18 mouse cellular contexts compared by ENCODE assay signal in genomic region chr1:174665116-174665515, GRCm38 (mm10).
"Had no signal": no experiment of that assay in that cellular context is flagged by ENCODE, and none has a peak within 500 bp of the region (broad histone marks: within the 10 kb centered on the region; RNA-seq: fewer than 3 reads in every experiment).

No protein-coding gene starts in this region.

- H3K9me3 ChIP-seq: liver, embryonic 12.5 days; liver, embryonic 15.5 days; midbrain, embryonic 12.5 days; midbrain, embryonic 15.5 days; neural tube, embryonic 13.5 days had no signal

- H3K9ac ChIP-seq: liver, embryonic 12.5 days; liver, embryonic 15.5 days; midbrain, embryonic 12.5 days; midbrain, embryonic 15.5 days; neural tube, embryonic 13.5 days had no signal

- H3K27me3 ChIP-seq: liver, embryonic 12.5 days; liver, embryonic 15.5 days; midbrain, embryonic 12.5 days; midbrain, embryonic 15.5 days; neural tube, embryonic 13.5 days had no signal

- H3K36me3 ChIP-seq: liver, embryonic 12.5 days; liver, embryonic 15.5 days; midbrain, embryonic 12.5 days; midbrain, embryonic 15.5 days; neural tube, embryonic 13.5 days had no signal

- H3K27ac ChIP-seq: kidney, postnatal 0 days; layer of hippocampus, adult 2 months; liver, embryonic 12.5 days; liver, embryonic 15.5 days; macrophage; midbrain, embryonic 12.5 days; midbrain, embryonic 15.5 days; neural tube, embryonic 13.5 days had no signal

- DNase-seq: kidney, adult 18-20 months; kidney, adult 9 months; kidney, postnatal 25 days; layer of hippocampus, adult 9-11 months; liver; lung, adult 18-20 months; lung, postnatal 14 days; retina, postnatal 1 day; thymus, adult 18-20 months; thymus, postnatal 4 days had no signal

- H3K4me3 ChIP-seq: layer of hippocampus, adult 2 months; liver, embryonic 12.5 days; liver, embryonic 15.5 days; midbrain, embryonic 12.5 days; midbrain, embryonic 15.5 days; neural tube, embryonic 13.5 days had no signal

- ATAC-seq: liver, embryonic 12.5 days; midbrain, embryonic 15.5 days had no signal

- H3K4me2 ChIP-seq: liver, embryonic 12.5 days; liver, embryonic 15.5 days; midbrain, embryonic 12.5 days; midbrain, embryonic 15.5 days; neural tube, embryonic 13.5 days had no signal

- H3K4me1 ChIP-seq: liver, embryonic 12.5 days; liver, embryonic 15.5 days; midbrain, embryonic 12.5 days; midbrain, embryonic 15.5 days had no signal
